Mouse (Mus musculus) CH12.LX (cell line): ENCODE measurements at regions not wholly inside any gene's neighbourhood (a gene's known extent, or its start where the extent isn't known, plus 50 kb on each side); places are given as distances from the start of the nearest gene placed in this dataset.
"Not testable (repeated sequence)": the region's sequence is repeated elsewhere in the genome, so short reads cannot be mapped to it uniquely, and the experiment has no call there.

Source experiments
- DNase-seq: peaks from one replicate; pipeline ENCODE4 v3.0.0-alpha.2; 2013; ENCODE audit errors: extremely low read depth
- H3K27ac ChIP-seq: 2 replicates; pipeline ENCODE4 v1.5.1; 2012; ENCODE audit warnings: low read depth, mild to moderate bottlenecking, control low read depth, moderate library complexity; ENCODE audit not compliant: insufficient read depth
- H3K27me3 ChIP-seq: replicated peaks from 2 replicates; pipeline ENCODE3; 2012; ENCODE audit warnings: inconsistent platforms
- H3K36me3 ChIP-seq, 2 experiments: replicated peaks in 1 of 2; 2 replicates each; pipeline versions ENCODE3 to v1.6.1; 2012; ENCODE audit warnings: inconsistent platforms in 1 of 2, low read length in 1 of 2, mild to moderate bottlenecking in 1 of 2, mixed read lengths in 1 of 2, moderate library complexity in 1 of 2; ENCODE audit not compliant: control insufficient read depth in 1 of 2, insufficient read depth in 1 of 2
- H3K4me1 ChIP-seq, 2 experiments: 2 replicates each; pipeline ENCODE4 v1.6.1; 2012; ENCODE audit warnings: inconsistent platforms in 1 of 2, moderate library complexity in 1 of 2; ENCODE audit not compliant: insufficient read depth in 2 of 2, control insufficient read depth in 1 of 2
- H3K4me2 ChIP-seq: 2 replicates; pipeline ENCODE4 v1.6.1; 2012; ENCODE audit warnings: low read depth, mild to moderate bottlenecking, control low read depth; ENCODE audit not compliant: poor library complexity, insufficient read depth, severe bottlenecking
- H3K4me3 ChIP-seq, 3 experiments: fragments of 150-350 bp in 1 of 3; sonication (generic) in 1 of 3; replicated peaks in 1 of 3; 2 replicates each; pipeline versions ENCODE3 to v1.5.1; 2011 to 2012; ENCODE audit warnings: low read depth in 2 of 3, low read length in 2 of 3, mild to moderate bottlenecking in 2 of 3, moderate library complexity in 2 of 3, control low read depth in 1 of 3, improper control_type of control experiment in 1 of 3, inconsistent platforms in 1 of 3, mixed read lengths in 1 of 3; ENCODE audit not compliant: poor library complexity in 1 of 3
- H3K79me2 ChIP-seq: replicated peaks from 2 replicates; pipeline ENCODE4 v1.6.1; 2012; ENCODE audit warnings: mild to moderate bottlenecking, moderate library complexity; ENCODE audit not compliant: control insufficient read depth, poor library complexity, insufficient read depth, severe bottlenecking; ENCODE audit errors: extremely low read depth
- H3K9ac ChIP-seq: 2 replicates; pipeline ENCODE4 v1.6.1; 2012; ENCODE audit warnings: low read depth, mild to moderate bottlenecking, control low read depth, moderate library complexity; ENCODE audit not compliant: insufficient read depth
- H3K9me3 ChIP-seq: replicated peaks from 2 replicates; pipeline ENCODE3; 2012; ENCODE audit warnings: low read length, inconsistent platforms, mixed read lengths
- CTCF ChIP-seq, 2 experiments: IDR thresholded peaks in 1 of 2; conservative IDR thresholded peaks in 1 of 2; 2 replicates each; pipeline ENCODE4 v1.5.1; 2011 to 2012; ENCODE audit warnings: low read depth in 2 of 2, low read length in 2 of 2, improper control_type of control experiment in 1 of 2, inconsistent platforms in 1 of 2, mild to moderate bottlenecking in 1 of 2, moderate library complexity in 1 of 2
- E2F4 ChIP-seq: IDR thresholded peaks from 2 replicates; pipeline ENCODE4 v1.6.1; 2011; ENCODE audit warnings: low read depth, low read length, improper control_type of control experiment; ENCODE audit not compliant: insufficient replicate concordance
- JUND ChIP-seq: conservative IDR thresholded peaks from 2 replicates; pipeline ENCODE4 v1.6.1; 2011; ENCODE audit warnings: low read depth, low read length, improper control_type of control experiment
- MAFK ChIP-seq: IDR thresholded peaks from 2 replicates; pipeline ENCODE4 v1.6.1; 2011; ENCODE audit warnings: low read length, improper control_type of control experiment; ENCODE audit not compliant: insufficient replicate concordance
- MYC ChIP-seq: IDR thresholded peaks from 2 replicates; pipeline ENCODE4 v1.6.1; 2011; ENCODE audit warnings: low read depth, mild to moderate bottlenecking, improper control_type of control experiment, low read length
- NELFE ChIP-seq: IDR thresholded peaks from 2 replicates; pipeline ENCODE4 v1.6.1; 2011; ENCODE audit warnings: low read depth, low read length, improper control_type of control experiment
- USF2 ChIP-seq: conservative IDR thresholded peaks from 2 replicates; pipeline ENCODE4 v1.6.1; 2011; ENCODE audit warnings: low read depth, low read length, improper control_type of control experiment
- ZC3H11A ChIP-seq: IDR thresholded peaks from 2 replicates; pipeline ENCODE4 v1.6.1; 2012; ENCODE audit warnings: low read depth, mild to moderate bottlenecking, inconsistent platforms, low read length, improper control_type of control experiment
- ZKSCAN1 ChIP-seq: IDR thresholded peaks from 2 replicates; pipeline ENCODE4 v1.6.1; 2012; ENCODE audit warnings: low read depth, inconsistent platforms, low read length, improper control_type of control experiment, borderline replicate concordance
- dilution Hi-C: fragments of 300-500 bp; cut with MboI; formaldehyde crosslinking; loops from 2 replicates; pipeline ENCODE4 v1.14.3; 2020; ENCODE audit warnings: low sequenced_read_pairs; ENCODE audit not compliant: extremely low pct_unique_long_range_greater_than_20kb, extremely low pct_ligation_motif_present
- in situ Hi-C: fragments of 300-500 bp; cut with MboI; formaldehyde crosslinking; loops from 3 replicates; pipeline ENCODE4 v1.14.3; 2019; ENCODE audit warnings: low sequenced_read_pairs, low pct_ligation_motif_present, low pct_unique_long_range_greater_than_20kb, mixed read lengths

DNA sequence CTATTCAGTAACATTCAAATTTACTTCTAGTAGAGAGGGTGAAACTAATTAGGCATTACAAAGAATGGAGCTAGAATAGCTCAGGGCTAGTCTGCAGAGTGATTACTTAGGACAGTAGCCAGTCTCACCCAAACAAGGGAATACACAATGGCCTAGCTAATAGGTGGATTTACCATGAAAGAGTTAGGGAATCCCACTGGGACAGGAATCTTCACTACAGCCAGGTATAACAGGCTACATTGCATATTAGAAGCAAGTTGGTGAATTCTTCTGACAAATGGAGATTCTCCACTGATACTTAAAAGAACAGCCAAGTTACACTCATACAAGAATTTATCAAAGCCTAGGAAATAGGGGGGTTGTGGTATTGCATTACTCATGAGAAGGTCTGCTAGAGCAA lies 670.2 kb upstream of the Chrm3 start:
- H3K9me3 ChIP-seq, H3K79me2 ChIP-seq, H3K27me3 ChIP-seq, H3K36me3 ChIP-seq, H3K4me3 ChIP-seq, in situ Hi-C loops, H3K4me1 ChIP-seq, H3K27ac ChIP-seq, DNase-seq, dilution Hi-C loops, H3K9ac ChIP-seq, H3K4me2 ChIP-seq: not testable (repeated sequence)

- TF ChIP-seq ZC3H11A = no peak
- no peak for TF ChIP-seq MYC
- TF ChIP-seq ZKSCAN1 = no peak
- no peak for TF ChIP-seq E2F4
- Histone ChIP-seq H3K36me3 (no peaks in the 10 kb centered on the region), H3K9ac (no peak overlapping the region), H3K27ac (no peak overlapping the region), H3K9me3 (no peaks in the 10 kb centered on the region), H3K79me2 (no peaks in the 10 kb centered on the region), H3K4me1 (no peaks in the 10 kb centered on the region), H3K27me3 (no peaks in the 10 kb centered on the region), H3K4me3 (no peak overlapping the region), H3K4me2 (no peak overlapping the region)
- in situ Hi-C loops (no loop called here), dilution Hi-C loops (no loop called here)
- DNase-seq = no peak
These were observed 669.7 kb upstream of the Chrm3 start for GRCm38 (mm10) chr13:11030381-11030780.

- TF ChIP-seq USF2 = no peak
- TF ChIP-seq MAFK = no peak
- no peak for TF ChIP-seq JUND
- no peak for TF ChIP-seq MYC
- TF ChIP-seq CTCF (conservative IDR thresholded peaks at IDR 0.05 in 1 of 2, IDR thresholded peaks at IDR 0.05 in 1 of 2; ENCODE audit: low read depth in 2 of 2, low read length in 2 of 2) = no peak
- no peak for TF ChIP-seq NELFE
- H3K4me2 ChIP-seq = no peak overlapping the region
These were observed 665.3 kb upstream of the Chrm3 start for GRCm38 (mm10) chr13:11025918-11026317.

More at GRCm38 (mm10) chr13:11025918-11026317, 665.3 kb upstream of the Chrm3 start:
- H3K9me3 ChIP-seq = no peaks in the 10 kb centered on the region
- H3K36me3 ChIP-seq = no peaks in the 10 kb centered on the region
- in situ Hi-C loops = no loop called here
- no peaks in the 10 kb centered on the region for H3K27me3 ChIP-seq
- no peak for DNase-seq
- H3K4me1 ChIP-seq = no peaks in the 10 kb centered on the region
- H3K9ac ChIP-seq = no peak overlapping the region
- H3K27ac ChIP-seq = no peak overlapping the region
- no peak overlapping the region for H3K4me3 ChIP-seq
- dilution Hi-C loops = no loop called here
- H3K79me2 ChIP-seq = no peaks in the 10 kb centered on the region
